Mouse (Mus musculus): Measurements from ENCODE around the gene Arhgap27.

Arhgap27 gene

DNA sequence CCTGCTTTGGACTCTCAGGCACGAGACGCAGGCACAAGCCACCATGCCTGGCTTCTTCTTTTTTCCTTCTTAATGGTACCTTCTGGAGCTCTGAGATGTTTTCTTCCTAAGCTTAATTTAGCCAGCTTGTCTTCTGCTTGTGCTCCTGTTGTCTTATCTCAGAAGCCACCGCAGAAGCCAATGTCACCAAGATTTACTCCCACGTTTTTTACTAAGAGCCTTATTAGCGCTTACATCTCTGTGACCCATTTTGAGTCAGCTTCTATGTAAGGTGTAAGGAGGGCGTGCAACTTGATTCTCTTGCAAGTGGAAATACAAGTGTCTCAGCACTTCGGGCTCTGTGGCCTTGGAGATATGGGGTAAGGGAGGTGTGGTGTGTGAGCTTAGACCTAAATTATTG is 18.0 kb upstream of the Arhgap27 start:
- DNase-seq (ENCODE audit: inconsistent ontology term), result no peak

DNA sequence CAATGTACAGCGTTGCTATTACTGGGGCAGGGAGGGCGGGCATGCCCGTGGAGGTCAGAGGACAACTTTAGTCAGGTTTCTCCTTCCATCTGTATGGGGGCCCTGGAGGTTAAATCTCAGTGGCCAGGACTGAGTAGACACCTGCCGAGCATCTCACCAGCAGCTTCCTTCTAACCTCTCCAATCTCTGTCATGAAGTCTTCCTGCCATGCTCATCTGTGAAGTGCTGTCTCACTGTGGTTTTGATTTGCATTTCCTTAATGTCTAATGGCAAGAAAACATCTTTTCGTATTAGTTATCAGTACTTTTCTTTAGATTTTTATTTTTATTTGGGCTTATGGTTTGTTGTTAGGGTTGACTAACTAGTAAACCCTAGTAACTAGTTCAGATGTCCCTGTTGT is 17.0 kb upstream of the Arhgap27 start:
- DNase-seq (ENCODE audit: inconsistent ontology term), result no peak

DNA sequence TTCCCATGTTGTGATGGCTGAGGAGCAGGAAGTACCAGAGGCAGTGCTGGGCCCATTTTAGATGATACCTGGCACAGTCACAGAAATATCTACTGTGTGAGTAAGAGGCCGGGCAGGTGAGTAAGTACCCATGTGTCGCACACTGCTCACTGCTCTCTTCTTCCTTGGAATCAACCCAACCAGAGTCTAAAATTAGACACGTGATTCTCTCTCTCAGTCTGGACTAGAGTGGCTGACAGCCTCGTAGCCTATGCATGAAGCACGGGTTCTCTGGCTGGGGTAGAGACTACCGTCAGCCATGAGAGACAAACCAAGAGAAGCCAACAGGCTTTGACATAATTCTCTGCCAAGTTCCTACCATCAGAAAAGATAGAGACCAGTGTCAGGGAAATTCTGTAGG is 14.8 kb upstream of the Arhgap27 start:
- no peak for DNase-seq (ENCODE audit: inconsistent ontology term)

DNA sequence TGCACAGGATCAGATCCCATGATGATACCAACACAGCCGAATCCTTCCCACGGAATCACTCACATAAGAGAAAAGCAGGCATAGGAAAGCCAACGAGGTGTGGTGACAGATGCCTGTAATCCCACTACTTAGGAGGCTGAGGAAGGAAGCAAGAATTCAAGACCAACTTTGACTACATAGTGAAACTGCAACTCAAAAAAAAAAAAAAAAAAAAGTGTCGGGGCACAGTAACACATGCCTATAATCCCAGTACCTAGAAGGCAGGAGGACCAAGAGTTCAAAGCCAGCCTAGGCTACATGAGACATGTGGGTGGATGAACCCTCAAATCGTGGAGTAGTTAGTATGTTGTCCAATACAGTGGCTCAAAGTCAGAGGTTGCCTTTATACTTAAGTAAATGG is 12.3 kb upstream of the Arhgap27 start:
- no peak for DNase-seq (ENCODE audit: inconsistent ontology term)

DNA sequence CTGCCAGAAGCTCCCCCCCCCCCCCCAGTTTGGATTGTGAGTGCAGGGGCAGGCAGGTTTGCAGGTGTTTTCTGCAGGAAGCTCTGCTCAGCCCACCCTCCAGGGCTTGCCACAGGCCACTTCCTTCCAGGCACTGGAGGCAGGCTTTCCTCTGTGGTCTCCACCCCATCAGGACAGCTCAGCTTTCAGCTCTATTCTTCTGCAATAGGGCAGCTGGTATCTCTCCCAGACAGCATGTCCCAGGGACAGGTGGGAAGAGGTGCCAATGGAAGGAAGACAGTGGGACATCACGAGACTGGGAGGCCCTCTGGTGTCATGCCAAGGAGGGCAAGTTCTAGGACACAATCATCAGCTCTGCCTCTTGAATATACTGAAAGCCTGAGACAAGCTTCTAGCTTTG is 11.8 kb upstream of the Arhgap27 start:
- no peak for DNase-seq (ENCODE audit: inconsistent ontology term)

DNA sequence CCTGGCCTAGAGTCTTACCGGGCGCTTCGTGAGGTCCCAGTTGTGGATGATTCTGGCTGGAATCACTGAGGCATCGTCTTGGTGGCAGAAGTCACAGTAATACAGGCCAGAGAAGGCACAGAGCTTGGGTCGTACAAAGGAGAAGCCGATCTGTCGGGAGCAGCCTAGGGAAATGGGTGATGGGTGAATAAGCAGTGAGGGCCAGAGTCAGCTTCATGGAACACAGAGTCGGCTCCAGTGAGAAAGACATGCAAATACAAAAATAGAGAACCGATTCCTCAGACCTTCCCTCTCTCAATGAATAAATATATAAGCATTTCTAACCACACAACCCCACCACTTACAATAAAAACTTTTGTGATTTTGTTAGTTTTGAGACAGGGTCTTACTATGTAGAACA is 10.4 kb upstream of the Arhgap27 start:
- DNase-seq (ENCODE audit: inconsistent ontology term), result no peak

DNA sequence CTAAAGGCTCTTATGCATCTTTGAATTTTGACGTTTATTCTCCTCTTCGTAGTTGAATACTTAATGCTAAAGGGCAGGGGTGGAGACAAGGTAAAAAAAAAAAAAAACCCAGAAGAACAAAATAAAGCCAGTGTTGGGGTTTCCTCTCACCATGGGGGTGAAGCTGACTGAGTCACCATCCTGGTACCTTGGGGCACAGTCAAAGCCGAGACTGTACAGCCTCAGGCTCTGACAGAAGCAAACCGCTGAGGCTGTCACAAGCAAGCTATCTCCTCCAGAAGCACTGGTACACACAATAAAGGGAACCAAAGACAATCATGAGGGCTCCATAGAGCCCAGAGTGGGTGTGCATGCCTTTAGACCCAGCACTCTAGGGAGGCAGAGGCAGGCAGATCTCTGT is 9.1 kb upstream of the Arhgap27 start:
- no peak for DNase-seq (ENCODE audit: inconsistent ontology term)

DNA sequence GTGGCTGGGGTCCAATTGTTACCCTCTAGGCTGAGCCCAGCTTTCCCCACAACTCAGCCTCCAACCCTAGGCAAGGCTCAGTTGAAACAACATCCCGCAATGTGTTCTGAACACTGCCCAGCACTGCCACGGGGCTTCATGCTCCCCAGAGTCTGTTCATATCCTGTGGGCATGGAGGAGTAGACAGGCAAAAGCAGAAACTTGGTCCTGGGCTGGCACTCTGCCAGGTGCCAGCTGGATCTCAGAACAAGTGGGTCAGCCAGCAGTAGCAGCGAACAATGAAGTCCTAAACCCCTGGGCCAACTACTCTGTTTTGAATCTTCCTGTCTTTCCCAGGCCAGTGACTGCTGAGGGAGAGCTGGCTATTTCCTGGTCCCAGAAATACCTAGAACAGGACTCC is 8.6 kb upstream of the Arhgap27 start:
- peak; percentile 81 for DNase-seq (ENCODE audit: inconsistent ontology term)

DNA sequence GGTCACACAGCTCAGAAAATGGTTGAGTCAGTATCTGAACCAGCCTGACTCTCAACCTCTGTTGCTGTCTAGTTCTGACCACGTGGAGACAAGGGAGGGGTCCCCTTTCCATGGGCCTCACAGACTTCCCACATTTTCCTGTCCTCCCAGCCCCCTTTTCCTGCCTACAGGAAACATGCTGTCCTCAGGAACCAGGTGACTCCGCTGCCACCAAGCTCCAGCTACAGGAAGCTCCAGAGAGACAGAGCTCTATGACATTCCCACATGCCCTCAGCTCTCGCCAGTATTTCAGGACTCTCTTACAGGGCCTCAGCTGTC is 7.7 kb upstream of the Arhgap27 start:
- no peak for DNase-seq (ENCODE audit: inconsistent ontology term)

DNA sequence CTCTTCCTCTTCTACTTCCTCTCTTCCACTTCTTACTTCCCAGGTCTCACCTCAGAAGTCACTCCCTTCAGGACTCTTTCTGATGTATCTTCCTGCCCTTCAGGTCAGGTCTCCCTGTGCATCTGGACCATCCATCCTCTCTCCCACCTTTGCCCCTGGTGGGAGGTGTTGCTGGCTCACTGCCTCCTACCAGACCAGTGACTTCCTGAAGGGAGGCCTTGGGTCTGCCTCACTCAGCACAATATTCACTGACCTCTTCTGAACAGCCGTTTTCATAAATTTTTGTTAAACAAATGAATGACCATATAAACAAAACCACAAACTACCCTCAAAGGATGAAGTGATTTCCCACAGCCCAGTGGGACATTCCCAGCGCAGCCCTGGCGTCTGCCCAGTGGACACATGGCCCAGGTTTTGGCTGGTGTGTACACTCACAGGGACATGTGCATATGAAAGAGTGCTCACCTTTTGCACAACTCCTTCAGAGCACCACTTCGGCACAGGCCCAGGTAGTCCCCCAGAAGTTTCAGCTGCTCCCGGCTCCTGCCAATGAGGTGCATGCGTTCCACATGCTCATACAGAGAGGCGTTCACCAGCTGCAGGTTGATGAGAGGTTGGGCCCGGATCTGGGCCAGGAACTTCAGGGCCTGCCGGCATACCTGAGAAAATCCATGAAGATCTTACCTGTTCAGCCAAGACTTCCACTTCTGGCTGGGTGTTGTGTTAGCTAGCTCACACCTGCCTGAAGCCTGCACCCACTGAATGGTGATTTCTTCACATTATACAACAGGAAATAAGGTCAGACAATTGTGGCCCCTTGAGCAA is 7.1 kb upstream of the Arhgap27 start:
- no peak for DNase-seq (ENCODE audit: inconsistent ontology term)

DNA sequence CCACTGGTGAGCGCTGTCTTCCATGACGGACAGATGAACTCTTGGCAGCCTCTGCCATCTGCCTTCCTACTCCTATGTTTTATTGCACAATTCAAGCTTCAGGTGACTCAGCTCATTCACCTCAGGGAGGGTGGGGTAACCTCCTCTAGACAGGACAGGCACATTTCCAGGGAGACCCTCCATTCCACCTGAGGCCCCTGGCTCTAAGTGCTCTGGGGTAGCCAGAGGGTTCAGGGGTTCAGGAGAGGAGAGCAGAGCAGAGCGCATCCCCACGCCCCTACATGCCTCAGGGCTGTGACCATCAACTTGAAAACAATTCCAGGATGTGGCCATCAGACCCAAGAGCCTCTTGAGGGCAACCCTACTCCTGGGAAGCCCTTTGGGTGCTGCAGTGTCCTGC is 2.0 kb upstream of the Arhgap27 start:
- no peak for DNase-seq (ENCODE audit: inconsistent ontology term)

DNA sequence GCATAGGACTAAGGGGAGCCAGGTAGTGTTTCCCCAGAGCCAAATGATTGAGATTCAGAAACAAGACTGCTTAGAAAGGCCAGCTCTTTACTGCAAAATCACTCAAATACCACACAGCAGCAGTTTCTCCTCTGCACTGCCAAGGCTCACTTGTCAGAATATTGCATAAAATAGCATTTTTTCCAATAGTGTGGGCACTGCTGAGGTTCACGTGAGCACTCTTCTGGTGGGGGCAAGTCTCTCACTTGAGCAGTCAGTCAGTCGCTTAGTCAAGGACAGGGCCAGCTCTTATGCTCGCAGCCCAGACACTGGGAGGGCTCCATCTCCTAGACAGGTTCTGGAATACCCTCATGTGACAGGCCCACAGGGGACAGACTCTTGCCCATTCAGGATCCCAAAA is 1.5 kb upstream of the Arhgap27 start:
- DNase-seq (ENCODE audit: inconsistent ontology term), result no peak

DNA sequence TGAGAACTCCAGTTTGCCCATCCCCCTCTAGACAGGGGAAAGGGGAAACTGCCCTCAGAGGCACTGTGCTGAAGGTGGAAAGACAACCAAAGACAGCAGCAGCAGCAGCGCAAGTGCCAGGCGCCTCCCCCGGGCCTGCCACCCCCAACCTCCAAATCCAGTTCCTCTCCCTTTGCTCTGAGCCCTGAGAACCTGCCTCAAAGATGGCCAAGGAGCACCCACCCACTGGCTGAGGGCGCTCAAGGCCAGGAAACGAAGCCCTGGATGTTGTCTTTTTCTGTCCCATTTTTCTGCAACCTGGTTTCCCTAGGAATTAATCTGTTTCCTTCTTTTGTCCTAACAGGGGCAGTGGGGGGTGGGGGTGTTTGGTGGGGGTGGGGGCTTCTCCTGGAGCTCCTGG is 843 bp upstream of the Arhgap27 start:
- DNase-seq (ENCODE audit: inconsistent ontology term), result no peak

DNA sequence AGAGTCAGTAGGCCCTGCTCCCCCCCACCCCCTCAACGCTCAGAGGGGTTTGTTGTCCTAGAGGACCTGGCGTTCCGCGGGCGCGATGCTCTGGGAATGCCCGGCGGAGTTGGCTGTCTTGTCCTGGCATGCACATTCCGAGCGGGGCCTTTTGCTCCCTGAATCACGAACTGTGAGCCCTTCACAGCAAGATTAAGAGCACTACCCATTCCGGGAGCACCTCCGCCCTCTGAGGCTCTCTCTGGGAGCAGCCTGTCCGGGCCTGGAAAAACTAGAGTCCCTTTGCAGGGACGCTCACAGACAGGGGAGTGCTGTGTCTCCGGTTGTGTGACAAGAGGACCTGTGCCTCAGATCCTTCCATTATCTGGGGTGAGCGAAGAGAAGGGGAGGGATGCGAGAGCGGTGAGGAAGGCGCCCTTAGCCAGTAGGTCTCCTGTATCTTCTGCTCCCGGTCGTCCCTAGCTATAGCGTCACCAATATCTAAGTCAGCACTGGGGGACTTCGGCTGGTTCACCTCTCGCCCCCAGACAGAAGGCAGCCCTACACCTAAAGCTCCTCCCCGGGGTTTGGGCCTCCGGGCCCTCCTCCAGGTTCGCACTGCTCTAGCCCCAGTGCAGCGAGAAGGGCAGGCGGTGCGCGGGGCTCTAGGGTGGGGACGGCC is 841 bp downstream of the Arhgap27 start:
- DNase-seq (ENCODE audit: inconsistent ontology term), result peak; percentile 71

DNA sequence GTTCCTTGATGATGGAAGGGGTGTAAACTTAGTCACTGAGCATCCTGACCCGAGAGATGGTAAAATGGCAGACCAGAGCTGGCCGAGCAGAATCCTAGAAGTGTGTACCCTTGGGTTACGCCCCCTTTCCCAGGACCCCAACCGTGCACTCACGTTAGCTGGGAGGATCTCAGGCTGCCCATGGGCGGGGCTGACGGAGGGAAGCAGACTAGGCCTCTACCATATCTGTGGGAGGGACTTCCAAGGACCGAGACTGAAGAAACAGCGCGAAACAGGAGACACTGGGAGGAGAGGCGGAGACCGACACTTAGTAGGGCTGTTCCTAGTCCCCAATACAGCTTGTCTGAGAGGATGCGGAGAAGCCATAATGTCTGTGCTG is 1.4 kb downstream of the Arhgap27 start:
- DNase-seq (ENCODE audit: inconsistent ontology term), result no peak

DNA sequence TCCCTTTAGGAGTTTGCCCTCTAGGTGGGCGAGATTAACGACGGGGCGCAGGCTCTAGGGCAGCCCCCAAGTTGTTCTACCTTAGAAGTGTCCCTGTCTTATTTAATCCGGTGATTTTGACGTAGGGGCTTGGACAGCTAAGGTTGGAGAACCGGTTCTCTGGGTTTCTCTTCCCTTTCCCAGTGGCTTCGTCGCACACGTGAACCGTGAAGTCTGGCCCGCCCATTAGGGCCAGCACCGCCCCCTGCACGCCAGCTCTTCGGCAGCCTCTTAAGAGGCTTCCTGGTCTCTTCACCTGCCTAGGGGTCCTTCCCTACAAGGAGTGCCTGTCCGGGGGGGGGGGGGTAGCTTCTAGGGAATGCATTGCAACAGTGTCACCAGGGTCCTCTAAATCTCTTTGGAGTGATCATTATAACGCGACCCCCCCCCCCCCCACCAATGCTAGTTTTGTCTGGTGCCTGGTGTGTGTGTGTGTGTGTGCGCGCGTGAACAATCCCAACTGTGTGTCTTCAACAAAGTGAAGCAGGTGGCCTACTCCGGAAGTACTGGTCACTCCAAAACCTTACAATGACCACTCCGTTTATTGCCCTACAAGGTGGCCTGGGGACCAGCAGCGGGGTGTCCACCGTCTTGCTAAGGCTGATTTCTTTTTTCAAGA is 2.0 kb downstream of the Arhgap27 start:
- DNase-seq (ENCODE audit: inconsistent ontology term), result no peak

DNA sequence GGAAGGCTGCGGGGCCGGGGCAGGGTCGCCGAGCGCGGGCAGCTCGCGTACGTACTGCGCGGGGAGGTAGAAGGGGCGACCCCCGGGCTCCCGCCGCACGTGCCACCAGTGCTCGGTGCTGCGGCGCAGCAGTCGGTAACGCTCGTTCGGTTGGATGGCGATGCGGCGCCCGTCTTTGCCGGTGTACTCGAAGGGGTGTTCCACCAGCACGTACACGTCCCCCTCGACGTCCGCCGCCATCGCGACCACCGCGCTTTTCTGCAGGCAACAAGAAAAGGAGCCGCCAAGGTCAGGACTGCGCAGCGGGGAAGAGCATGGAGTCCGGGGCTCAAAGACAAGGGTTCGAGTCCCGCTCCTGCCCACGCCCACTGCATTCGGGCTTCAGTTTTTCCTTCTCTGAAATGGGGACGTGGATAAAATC is 2.8 kb downstream of the Arhgap27 start:
- no peak for DNase-seq (ENCODE audit: inconsistent ontology term)

DNA sequence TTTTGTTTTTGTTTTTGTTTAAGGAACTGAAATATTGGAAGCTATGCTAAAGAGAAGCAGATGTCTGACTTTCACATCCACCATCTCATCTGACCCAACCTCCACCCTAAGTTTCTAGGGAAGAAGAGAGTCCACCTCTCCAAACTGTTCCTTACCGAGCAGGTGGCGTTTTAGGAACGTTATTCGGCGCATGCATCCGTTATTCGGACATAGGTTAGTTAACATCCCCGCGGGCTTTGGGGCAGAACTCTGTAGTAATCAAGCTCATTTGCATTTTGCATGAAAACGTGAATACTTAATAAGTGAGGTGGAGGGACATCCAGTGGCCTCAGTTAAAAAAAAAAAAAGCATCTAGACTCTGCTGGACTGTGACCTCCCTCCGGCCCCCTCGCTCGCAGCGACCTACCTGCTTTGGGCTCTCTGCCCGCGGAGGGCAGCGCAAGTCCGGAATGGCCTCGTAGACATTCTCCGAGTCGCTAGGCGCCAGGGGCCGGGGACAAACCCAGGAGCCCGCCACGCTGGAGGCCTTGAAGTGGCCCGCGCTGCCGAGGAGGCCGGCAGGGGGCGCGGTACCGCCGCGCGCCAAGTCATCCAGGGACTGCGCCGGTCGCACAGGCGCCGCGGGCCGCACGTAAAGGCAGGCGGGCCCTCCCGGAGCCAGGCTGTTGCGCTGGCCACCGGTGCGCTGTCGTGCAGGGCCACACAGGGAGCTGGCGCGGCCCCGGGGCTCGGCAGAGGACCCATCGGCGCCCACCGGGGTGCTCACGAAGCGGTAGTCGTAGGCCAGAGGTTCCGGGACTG is 3.5 kb downstream of the Arhgap27 start:
- DNase-seq (ENCODE audit: inconsistent ontology term), result peak; percentile 90

DNA sequence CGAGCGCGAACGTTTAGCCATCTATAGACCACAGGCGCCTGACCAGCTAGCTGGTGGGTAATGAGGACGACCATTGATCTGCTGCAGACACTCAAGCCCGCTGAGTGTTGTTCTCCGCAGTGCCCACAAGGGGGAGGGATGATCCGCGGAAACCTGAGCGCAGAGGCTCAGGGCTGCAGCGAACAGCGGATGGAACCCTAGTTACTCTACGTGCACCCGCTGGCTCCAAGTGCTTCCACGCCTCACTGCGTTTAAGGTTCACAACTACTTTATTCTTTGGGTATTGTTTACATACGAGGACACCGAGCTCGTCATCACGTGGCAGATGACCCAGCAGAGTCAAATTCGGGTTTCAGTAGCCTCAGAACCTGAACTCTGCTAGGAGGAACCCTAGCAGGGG is 4.4 kb downstream of the Arhgap27 start:
- DNase-seq (ENCODE audit: inconsistent ontology term), result peak; percentile 76

DNA sequence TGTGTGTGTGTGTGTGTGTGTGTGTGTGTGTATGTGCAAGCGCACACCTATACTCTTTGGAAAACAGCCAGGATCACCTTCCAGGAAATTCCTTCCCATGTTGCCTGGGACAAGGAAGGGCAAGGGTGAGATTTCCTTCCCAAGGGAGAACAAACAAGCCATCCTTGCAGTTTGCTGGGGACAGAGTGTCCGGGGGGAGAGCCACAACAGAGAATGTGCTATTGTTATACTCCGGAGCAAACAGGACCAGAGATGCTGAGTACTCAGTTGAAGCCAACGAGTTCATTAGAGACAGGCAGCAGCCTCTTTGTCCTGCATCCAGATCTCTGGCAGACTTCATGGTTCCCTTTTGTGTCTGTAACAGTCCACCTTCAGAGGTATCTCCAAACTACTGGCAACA is 5.2 kb downstream of the Arhgap27 start:
- DNase-seq (ENCODE audit: inconsistent ontology term), result no peak

DNA sequence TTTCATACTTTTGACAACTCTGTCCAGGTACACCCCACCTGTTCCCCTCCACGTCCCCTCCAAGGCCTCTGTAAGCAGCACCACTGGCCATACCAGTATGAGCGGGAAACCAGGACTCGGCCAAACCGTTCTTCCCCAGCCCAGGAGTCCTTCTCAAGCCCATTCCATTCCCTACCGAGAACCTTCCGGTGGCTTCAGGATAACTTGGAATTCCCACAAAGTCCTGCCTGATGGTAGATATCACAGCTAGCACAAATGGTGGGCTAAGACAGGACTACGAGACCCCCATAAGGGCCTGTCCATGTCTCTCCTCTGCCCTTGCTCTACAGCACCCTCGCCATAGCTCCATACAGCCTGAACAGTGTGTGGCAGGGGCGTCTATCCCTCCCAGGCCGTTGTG is 5.8 kb downstream of the Arhgap27 start:
- no peak for DNase-seq (ENCODE audit: inconsistent ontology term)

DNA sequence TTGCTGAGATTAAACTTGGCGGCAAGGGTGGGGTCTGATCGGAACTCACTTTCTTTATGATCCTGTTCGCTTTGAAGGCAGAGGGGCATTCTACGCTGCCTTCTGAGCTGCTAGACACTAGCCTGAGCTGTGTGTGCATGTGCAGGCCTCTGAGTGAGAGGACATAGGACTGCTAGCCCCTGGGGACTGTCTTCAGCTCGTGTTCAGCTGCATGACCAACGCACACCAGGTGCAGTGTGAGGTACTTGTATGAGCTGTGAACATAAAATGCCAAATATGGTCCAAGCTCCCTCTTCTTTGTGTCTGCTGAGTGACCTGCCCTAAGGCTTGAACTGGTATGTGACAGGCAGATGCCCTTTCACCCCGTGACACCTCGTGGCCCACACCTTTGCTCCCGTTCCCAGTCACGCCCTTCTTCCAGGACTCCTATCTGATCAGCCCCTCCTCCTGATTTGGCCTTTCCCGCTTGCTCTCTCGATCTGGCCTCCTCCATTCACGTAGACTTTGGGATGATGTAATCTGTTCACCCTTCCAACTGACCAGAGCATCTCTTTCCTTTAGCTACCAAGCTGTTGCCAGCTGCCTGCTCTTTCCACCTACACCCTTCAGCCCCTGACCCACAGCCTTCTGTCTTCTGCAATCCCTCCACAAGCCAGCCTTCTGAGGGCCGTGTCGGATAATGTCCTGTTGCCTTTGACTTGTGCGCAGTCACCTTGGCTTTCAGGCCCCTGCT is 6.4 kb downstream of the Arhgap27 start:
- no peak for DNase-seq (ENCODE audit: inconsistent ontology term)

Measured in Muller cell, postnatal 12 days (primary cell).